In the genomic region with DNA sequence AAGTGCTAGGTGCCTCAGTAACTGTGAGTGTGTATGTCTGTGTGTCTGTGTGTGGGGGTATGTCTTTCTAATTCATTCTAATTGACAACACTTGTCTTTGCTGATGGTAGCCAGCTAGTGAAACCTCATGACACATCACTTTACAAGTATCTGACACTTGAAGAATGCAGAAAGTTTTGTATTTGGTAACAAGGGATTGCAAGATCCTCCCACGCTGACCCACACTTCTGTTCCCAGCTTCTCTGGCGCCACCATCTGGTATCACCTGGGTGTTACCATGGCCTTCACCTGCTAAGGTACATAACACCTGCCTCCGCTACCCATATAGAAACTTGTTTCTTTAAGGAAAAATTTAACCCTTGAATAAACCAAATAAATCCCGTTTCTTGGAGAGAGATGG, we compare ENCODE assay signal across 8 mouse cellular contexts.
DNase-seq lines count a peak whose midpoint lies in the region; ATAC-seq and TF ChIP-seq lines count a peak whose summit lies in the region.

No protein-coding gene starts in this region.

- H3K9ac ChIP-seq in intestine, postnatal 0 days (ENCODE audit: low read depth, low read length) = no peak overlapping the region
- H3K9ac ChIP-seq in intestine, embryonic 15.5 days = no peak overlapping the region
- H3K9ac ChIP-seq in heart, postnatal 0 days (replicated peaks; ENCODE audit: low read depth, low read length) = no peak overlapping the region
- H3K9ac ChIP-seq in liver, adult 2 months (ENCODE audit: low read depth, low read length) = no peak overlapping the region
- H3K9ac ChIP-seq in neural tube, embryonic 15.5 days (replicated peaks) = no peak overlapping the region

- no peak overlapping the region for H3K27ac ChIP-seq in intestine, postnatal 0 days (ENCODE audit: low read depth, low read length)
- H3K27ac ChIP-seq in intestine, embryonic 15.5 days = no peak overlapping the region
- no peak overlapping the region for H3K27ac ChIP-seq in heart, postnatal 0 days (ENCODE audit: low read depth)
- H3K27ac ChIP-seq in liver, adult 2 months (replicated peaks; ENCODE audit: insufficient read depth, low read depth, low read length) = no peak overlapping the region
- H3K27ac ChIP-seq in neural tube, embryonic 15.5 days (replicated peaks) = no peak overlapping the region

- H3K79me2 ChIP-seq in liver, adult 2 months (ENCODE audit: control insufficient read depth, insufficient read depth, low read length) = no peaks in the 10 kb centered on the region

- 34% methylated on average over 4 of the region's 4 CpGs for WGBS in intestine, postnatal 0 days
- 37% methylated on average over 4 of the region's 4 CpGs for WGBS in intestine, embryonic 15.5 days
- WGBS in heart, postnatal 0 days = 38% methylated on average over 4 of the region's 4 CpGs
- WGBS in liver, adult 2 months = 25% methylated on average over 4 of the region's 4 CpGs
- WGBS in neural tube, embryonic 15.5 days = 44% methylated on average over 4 of the region's 4 CpGs

- ATAC-seq in intestine, postnatal 0 days = 0 out of 2 replicates have a peak, but pooled peaks have one; percentile 12
- no peak for ATAC-seq in intestine, embryonic 15.5 days
- ATAC-seq in heart, postnatal 0 days (ENCODE audit: insufficient read depth, low read depth) = no peak
- ATAC-seq in neural tube, embryonic 15.5 days (ENCODE audit: low FRiP score) = no peak

- DNase-seq in cerebellum, adult 18-20 months = peak; percentile 68 to 72
- DNase-seq in heart, postnatal 0 days (ENCODE audit: low spot score) = no peak
- peak; percentile 63 for DNase-seq in liver, adult 2 months (ENCODE audit: extremely low read depth, low read depth, low spot score)
- peak; percentile 59 to 66 for DNase-seq in spleen, postnatal 36 days (ENCODE audit: low spot score in 2 of 2)

- TF ChIP-seq CTCF in intestine, postnatal 0 days (IDR thresholded peaks at IDR 0.05; ENCODE audit: low read depth) = peak; percentile 84
- peak; percentile 68 for TF ChIP-seq CTCF in E14TG2a.4 (conservative IDR thresholded peaks at IDR 0.05; ENCODE audit: low read length)
- peak; percentile 46 for TF ChIP-seq CTCF in heart, postnatal 0 days (IDR thresholded peaks at IDR 0.05; ENCODE audit: low read depth)
- TF ChIP-seq CTCF in liver, adult 2 months (IDR thresholded peaks at IDR 0.05; ENCODE audit: low read depth, low read length) = peak; percentile 85

- TF ChIP-seq POLR2A in liver, adult 2 months (IDR thresholded peaks at IDR 0.05; ENCODE audit: extremely low read depth, insufficient read depth, low read length) = no peak

- no peak for TF ChIP-seq EP300 in heart, postnatal 0 days (IDR thresholded peaks at IDR 0.05; ENCODE audit: low read depth)

- H3K4me2 ChIP-seq in intestine, postnatal 0 days (replicated peaks; ENCODE audit: low read depth) = no peak overlapping the region
- no peak overlapping the region for H3K4me2 ChIP-seq in intestine, embryonic 15.5 days (replicated peaks)
- no peak overlapping the region for H3K4me2 ChIP-seq in heart, postnatal 0 days (ENCODE audit: low read depth, low read length)
- H3K4me2 ChIP-seq in neural tube, embryonic 15.5 days = no peak overlapping the region

- H3K9me3 ChIP-seq in intestine, postnatal 0 days (ENCODE audit: control insufficient read depth) = no peaks in the 10 kb centered on the region
- no peaks in the 10 kb centered on the region for H3K9me3 ChIP-seq in intestine, embryonic 15.5 days
- no peaks in the 10 kb centered on the region for H3K9me3 ChIP-seq in E14TG2a.4 (ENCODE audit: low read length)
- no peaks in the 10 kb centered on the region for H3K9me3 ChIP-seq in heart, postnatal 0 days (replicated peaks; ENCODE audit: control insufficient read depth, low read length)
- H3K9me3 ChIP-seq in neural tube, embryonic 15.5 days (replicated peaks) = no peaks in the 10 kb centered on the region

- H3K27me3 ChIP-seq in intestine, postnatal 0 days (replicated peaks; ENCODE audit: control insufficient read depth, insufficient read depth, low read length) = no peaks in the 10 kb centered on the region
- no peaks in the 10 kb centered on the region for H3K27me3 ChIP-seq in intestine, embryonic 15.5 days (replicated peaks)
- no peaks in the 10 kb centered on the region for H3K27me3 ChIP-seq in E14TG2a.4 (ENCODE audit: insufficient read depth, low read length)
- no peaks in the 10 kb centered on the region for H3K27me3 ChIP-seq in heart, postnatal 0 days (ENCODE audit: control insufficient read depth, insufficient read depth, low read length)
- H3K27me3 ChIP-seq in liver, adult 2 months (ENCODE audit: control insufficient read depth, insufficient read depth, low read length) = no peaks in the 10 kb centered on the region
- no peaks in the 10 kb centered on the region for H3K27me3 ChIP-seq in neural tube, embryonic 15.5 days (replicated peaks)

- H3K36me3 ChIP-seq in intestine, postnatal 0 days (ENCODE audit: control insufficient read depth, insufficient read depth) = no peaks in the 10 kb centered on the region
- no peaks in the 10 kb centered on the region for H3K36me3 ChIP-seq in intestine, embryonic 15.5 days
- no peaks in the 10 kb centered on the region for H3K36me3 ChIP-seq in E14TG2a.4 (ENCODE audit: insufficient read depth, low read length)
- H3K36me3 ChIP-seq in heart, postnatal 0 days (replicated peaks; ENCODE audit: control insufficient read depth, insufficient read depth, low read length) = no peaks in the 10 kb centered on the region
- H3K36me3 ChIP-seq in liver, adult 2 months (ENCODE audit: control insufficient read depth, insufficient read depth, low read length) = no peaks in the 10 kb centered on the region
- no peaks in the 10 kb centered on the region for H3K36me3 ChIP-seq in neural tube, embryonic 15.5 days

- no peak overlapping the region for H3K4me3 ChIP-seq in intestine, postnatal 0 days (ENCODE audit: low read depth, low read length)
- no peak overlapping the region for H3K4me3 ChIP-seq in intestine, embryonic 15.5 days (replicated peaks)
- H3K4me3 ChIP-seq in E14TG2a.4 (replicated peaks; ENCODE audit: low read length) = no peak overlapping the region
- no peak overlapping the region for H3K4me3 ChIP-seq in heart, postnatal 0 days (ENCODE audit: low read depth, low read length)
- no peak overlapping the region for H3K4me3 ChIP-seq in liver, adult 2 months (ENCODE audit: insufficient read depth, low read depth, low read length)
- no peak overlapping the region for H3K4me3 ChIP-seq in neural tube, embryonic 15.5 days (replicated peaks)

- H3K4me1 ChIP-seq in intestine, postnatal 0 days (replicated peaks; ENCODE audit: control insufficient read depth, insufficient read depth, low read length) = peaks cover 18% of the 10 kb centered on the region
- H3K4me1 ChIP-seq in intestine, embryonic 15.5 days (replicated peaks) = peaks cover 16% of the 10 kb centered on the region
- H3K4me1 ChIP-seq in E14TG2a.4 (replicated peaks; ENCODE audit: low read depth, low read length) = peaks cover 82% of the 10 kb centered on the region
- H3K4me1 ChIP-seq in heart, postnatal 0 days (ENCODE audit: control insufficient read depth, insufficient read depth) = no peaks in the 10 kb centered on the region
- H3K4me1 ChIP-seq in liver, adult 2 months (ENCODE audit: control insufficient read depth, insufficient read depth, low read length) = peaks cover 9% of the 10 kb centered on the region
- no peaks in the 10 kb centered on the region for H3K4me1 ChIP-seq in neural tube, embryonic 15.5 days
